Mouse (Mus musculus): ENCODE measurements around the gene Cacnb1. TPM values are rescaled to one million over a fixed set of nuclear protein-coding genes. Genes with fewer than 3 reads are reported as not detected.

The Cacnb1 gene
- polyA plus RNA-seq, 1 experiment from 2014 or later, result 7.8 TPM

- H3K4me3 ChIP-seq, result no peak overlapping the region
- 0 out of 2 replicates have a peak overlapping the region, but pooled peaks have one; percentile 23 for H3K27ac ChIP-seq (replicated peaks)
- no peaks in the 10 kb centered on the region for H3K9me3 ChIP-seq (replicated peaks)
- peaks cover 24% of the 10 kb centered on the region for H3K36me3 ChIP-seq
- DNase-seq (ENCODE audit: low spot score), result no peak
- H3K4me1 ChIP-seq, result peaks cover 30% of the 10 kb centered on the region
- 88% methylated on average over 5 of the region's 5 CpGs for WGBS
- peaks cover 40% of the 10 kb centered on the region for H3K27me3 ChIP-seq (ENCODE audit: low read depth, poor library complexity, severe bottlenecking)
Observed at GRCm38 (mm10) chr11:98034061-98034460, 11.2 kb upstream of the Cacnb1 start.

GRCm38 (mm10) chr11:98031443-98031770 is 8.6 kb upstream of the Cacnb1 start:
- H3K27ac ChIP-seq (replicated peaks), result no peak overlapping the region
- peaks cover 39% of the 10 kb centered on the region for H3K36me3 ChIP-seq
- no peaks in the 10 kb centered on the region for H3K9me3 ChIP-seq (replicated peaks)
- no peak overlapping the region for H3K4me3 ChIP-seq
- peak; percentile 84 for DNase-seq (ENCODE audit: low spot score)
- H3K27me3 ChIP-seq (ENCODE audit: low read depth, poor library complexity, severe bottlenecking), result peaks cover 21% of the 10 kb centered on the region
- H3K4me1 ChIP-seq, result peaks cover 37% of the 10 kb centered on the region
- WGBS, result 12% methylated on average over 5 of the region's 5 CpGs

GRCm38 (mm10) chr11:98030701-98031442 is 8.0 kb upstream of the Cacnb1 start:
- no peaks in the 10 kb centered on the region for H3K9me3 ChIP-seq (replicated peaks)
- H3K36me3 ChIP-seq, result peaks cover 39% of the 10 kb centered on the region
- WGBS, result 58% methylated on average over 5 of the region's 5 CpGs
- no peak for DNase-seq (ENCODE audit: low spot score)
- H3K27me3 ChIP-seq (ENCODE audit: low read depth, poor library complexity, severe bottlenecking), result peaks cover 16% of the 10 kb centered on the region
- no peak overlapping the region for H3K4me3 ChIP-seq
- peaks cover 36% of the 10 kb centered on the region for H3K4me1 ChIP-seq
- no peak overlapping the region for H3K27ac ChIP-seq (replicated peaks)

GRCm38 (mm10) chr11:98027785-98028184 is 5.0 kb upstream of the Cacnb1 start:
- Histone ChIP-seq H3K4me1 (peaks cover 36% of the 10 kb centered on the region), H3K27ac (replicated peaks) (peak overlapping the region; percentile 99), H3K27me3 (ENCODE audit: low read depth, poor library complexity, severe bottlenecking) (no peaks in the 10 kb centered on the region), H3K9me3 (replicated peaks) (no peaks in the 10 kb centered on the region), H3K4me3 (peak overlapping the region; percentile 99), H3K36me3 (peaks cover 39% of the 10 kb centered on the region)
- no peak for DNase-seq (ENCODE audit: low spot score)
- 26% methylated on average over 7 of the region's 7 CpGs for WGBS

GRCm38 (mm10) chr11:98027297-98027688 is 4.5 kb upstream of the Cacnb1 start:
- Histone ChIP-seq H3K9me3 (replicated peaks) (no peaks in the 10 kb centered on the region), H3K4me1 (peaks cover 41% of the 10 kb centered on the region), H3K27me3 (ENCODE audit: low read depth, poor library complexity, severe bottlenecking) (no peaks in the 10 kb centered on the region), H3K27ac (replicated peaks) (peak overlapping the region; percentile 99), H3K36me3 (peaks cover 39% of the 10 kb centered on the region), H3K4me3 (peak overlapping the region; percentile 99)
- DNase-seq (ENCODE audit: low spot score), result no peak
- under 1% methylated on average over 18 of the region's 18 CpGs for WGBS

- Histone ChIP-seq H3K27me3 (ENCODE audit: low read depth, poor library complexity, severe bottlenecking) (0 out of 2 replicates have a peak, but pooled peaks cover 3% of the 10 kb centered on the region), H3K36me3 (peaks cover 39% of the 10 kb centered on the region), H3K4me1 (peaks cover 45% of the 10 kb centered on the region), H3K27ac (replicated peaks) (peak within 1 kb of the TSS; percentile 99), H3K9me3 (replicated peaks) (no peaks in the 10 kb centered on the region), H3K4me3 (peak within 1 kb of the TSS; percentile 99)
- WGBS, result under 1% methylated on average over 69 of the region's 69 CpGs
- peak; percentile 93 for DNase-seq (ENCODE audit: low spot score)
Observed at GRCm38 (mm10) chr11:98026570-98027296, 3.9 kb upstream of the Cacnb1 start, which contains the start of gene Rpl19. Gene Rpl19 (plus strand): TSS chr11:98026710.

- no peak for DNase-seq (ENCODE audit: low spot score)
- WGBS, result 7% methylated on average over 15 of the region's 15 CpGs
- no peaks in the 10 kb centered on the region for H3K9me3 ChIP-seq (replicated peaks)
- peaks cover 50% of the 10 kb centered on the region for H3K4me1 ChIP-seq
- H3K4me3 ChIP-seq, result peak overlapping the region; percentile 99
- H3K36me3 ChIP-seq, result peaks cover 36% of the 10 kb centered on the region
- peaks cover 8% of the 10 kb centered on the region for H3K27me3 ChIP-seq (ENCODE audit: low read depth, poor library complexity, severe bottlenecking)
- peak overlapping the region; percentile 99 for H3K27ac ChIP-seq (replicated peaks)
Observed at GRCm38 (mm10) chr11:98026248-98026569, 3.4 kb upstream of the Cacnb1 start.

- WGBS, result 88% methylated on average over 3 of the region's 3 CpGs
- DNase-seq (ENCODE audit: low spot score), result no peak
- H3K27me3 ChIP-seq (ENCODE audit: low read depth, poor library complexity, severe bottlenecking), result peaks cover 25% of the 10 kb centered on the region
- no peak overlapping the region for H3K27ac ChIP-seq (replicated peaks)
- no peak overlapping the region for H3K4me3 ChIP-seq
- H3K36me3 ChIP-seq, result peaks cover 19% of the 10 kb centered on the region
- no peaks in the 10 kb centered on the region for H3K9me3 ChIP-seq (replicated peaks)
- H3K4me1 ChIP-seq, result peaks cover 67% of the 10 kb centered on the region
Observed at GRCm38 (mm10) chr11:98024516-98024915, 1.7 kb upstream of the Cacnb1 start.

GRCm38 (mm10) chr11:98022253-98022554 is 630 bp downstream of the Cacnb1 start:
- peak overlapping the region; percentile 84 for H3K4me3 ChIP-seq
- peaks cover 34% of the 10 kb centered on the region for H3K27me3 ChIP-seq (ENCODE audit: low read depth, poor library complexity, severe bottlenecking)
- peak overlapping the region; percentile 96 for H3K27ac ChIP-seq (replicated peaks)
- H3K4me1 ChIP-seq, result peaks cover 70% of the 10 kb centered on the region
- no peak for DNase-seq (ENCODE audit: low spot score)
- H3K36me3 ChIP-seq, result peaks cover 10% of the 10 kb centered on the region
- WGBS, result under 1% methylated on average over 23 of the region's 23 CpGs
- H3K9me3 ChIP-seq (replicated peaks), result no peaks in the 10 kb centered on the region

- H3K36me3 ChIP-seq, result peaks cover 15% of the 10 kb centered on the region
- peaks cover 75% of the 10 kb centered on the region for H3K4me1 ChIP-seq
- WGBS, result 5% methylated on average over 34 of the region's 34 CpGs
- H3K27me3 ChIP-seq (ENCODE audit: low read depth, poor library complexity, severe bottlenecking), result peaks cover 34% of the 10 kb centered on the region
- peak overlapping the region; percentile 96 for H3K27ac ChIP-seq (replicated peaks)
- peak overlapping the region; percentile 84 for H3K4me3 ChIP-seq
- peak; percentile 51 for DNase-seq (ENCODE audit: low spot score)
- no peaks in the 10 kb centered on the region for H3K9me3 ChIP-seq (replicated peaks)
Observed at GRCm38 (mm10) chr11:98021565-98022252, 1.1 kb downstream of the Cacnb1 start.

GRCm38 (mm10) chr11:98021118-98021517 is 1.7 kb downstream of the Cacnb1 start:
- WGBS, result 50% methylated on average over 2 of the region's 2 CpGs
- H3K4me3 ChIP-seq, result peak overlapping the region; percentile 84
- peaks cover 21% of the 10 kb centered on the region for H3K36me3 ChIP-seq
- H3K9me3 ChIP-seq (replicated peaks), result no peaks in the 10 kb centered on the region
- H3K27me3 ChIP-seq (ENCODE audit: low read depth, poor library complexity, severe bottlenecking), result peaks cover 34% of the 10 kb centered on the region
- 0 out of 2 replicates have a peak overlapping the region, but pooled peaks have one; percentile 96 for H3K27ac ChIP-seq (replicated peaks)
- no peak for DNase-seq (ENCODE audit: low spot score)
- H3K4me1 ChIP-seq, result peaks cover 75% of the 10 kb centered on the region

- 60% methylated on average over 1 of the region's 1 CpGs for WGBS
- Histone ChIP-seq H3K4me3 (peak overlapping the region; percentile 84; the same call in 1 of the 2 replicates), H3K9me3 (replicated peaks) (no peaks in the 10 kb centered on the region), H3K36me3 (peaks cover 25% of the 10 kb centered on the region), H3K27me3 (ENCODE audit: low read depth, poor library complexity, severe bottlenecking) (peaks cover 34% of the 10 kb centered on the region), H3K27ac (replicated peaks) (no peak overlapping the region), H3K4me1 (peaks cover 71% of the 10 kb centered on the region)
- DNase-seq (ENCODE audit: low spot score), result no peak
Observed at GRCm38 (mm10) chr11:98020710-98021109, 2.1 kb downstream of the Cacnb1 start.
